Mouse (Mus musculus): ENCODE results near the gene Zfp991. TPM values are rescaled to one million over a fixed set of nuclear protein-coding genes. Genes with fewer than 3 reads are reported as not detected.
"Not testable (repeated sequence)": the region's sequence is repeated elsewhere in the genome, so short reads cannot be mapped to it uniquely, and the experiment has no call there.

Gene Zfp991
- polyA plus RNA-seq, 1 experiment from 2014 or later, result 7.0 TPM

DNA sequence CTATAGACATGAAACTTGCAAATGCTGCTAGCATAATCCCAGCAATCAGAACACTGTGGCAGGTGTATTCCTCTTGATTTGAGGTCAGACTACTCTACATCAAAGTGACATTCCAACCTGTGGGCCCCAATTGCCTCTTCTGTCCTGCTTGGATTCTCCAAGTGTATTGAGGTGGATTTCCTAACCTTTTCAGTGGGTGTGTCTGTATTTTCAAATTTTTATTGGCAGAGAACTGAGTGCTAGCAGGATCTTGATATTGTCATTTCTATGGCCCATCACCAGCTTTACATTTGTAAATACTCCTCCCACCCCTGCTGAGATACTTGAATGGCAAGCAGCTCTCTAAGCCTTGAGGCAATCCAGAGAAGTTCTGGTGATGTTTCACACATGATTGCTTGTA, 3.7 kb upstream of the Zfp991 start:
- not testable (repeated sequence) for H3K36me3 ChIP-seq; H3K27ac ChIP-seq; H3K9ac ChIP-seq; H3K4me3 ChIP-seq; H3K4me1 ChIP-seq; H3K27me3 ChIP-seq; H3K4me2 ChIP-seq (replicated peaks); ATAC-seq (ENCODE audit: low FRiP score)
- peaks cover 17% of the 10 kb centered on the region; the same call in 1 of the 2 replicates for H3K9me3 ChIP-seq (replicated peaks)

DNA sequence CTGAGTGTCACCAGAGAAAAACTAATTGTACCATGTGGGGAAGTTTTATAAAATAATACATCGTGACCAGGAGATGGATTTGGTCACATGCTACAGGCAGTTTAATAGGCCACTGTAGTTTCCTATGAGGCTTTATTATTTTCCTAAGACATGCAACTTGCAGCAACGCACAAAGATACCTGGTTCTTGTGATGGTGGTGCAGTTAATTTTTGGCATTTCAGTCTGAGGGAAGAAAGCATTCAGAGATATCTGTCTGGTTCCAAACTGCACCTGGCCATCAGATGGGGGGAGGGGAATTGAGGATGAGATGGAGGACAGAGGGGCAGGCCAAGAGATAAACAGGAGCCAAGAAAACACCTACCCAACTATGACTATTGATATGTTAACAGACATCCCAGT, 1.8 kb downstream of the Zfp991 start:
- H3K4me1 ChIP-seq; H3K4me3 ChIP-seq; H3K27ac ChIP-seq; H3K9me3 ChIP-seq (replicated peaks); ATAC-seq (ENCODE audit: low FRiP score); H3K9ac ChIP-seq; H3K4me2 ChIP-seq (replicated peaks); H3K27me3 ChIP-seq; H3K36me3 ChIP-seq: not testable (repeated sequence)
- 52% methylated on average over 2 of the region's 2 CpGs for WGBS

DNA sequence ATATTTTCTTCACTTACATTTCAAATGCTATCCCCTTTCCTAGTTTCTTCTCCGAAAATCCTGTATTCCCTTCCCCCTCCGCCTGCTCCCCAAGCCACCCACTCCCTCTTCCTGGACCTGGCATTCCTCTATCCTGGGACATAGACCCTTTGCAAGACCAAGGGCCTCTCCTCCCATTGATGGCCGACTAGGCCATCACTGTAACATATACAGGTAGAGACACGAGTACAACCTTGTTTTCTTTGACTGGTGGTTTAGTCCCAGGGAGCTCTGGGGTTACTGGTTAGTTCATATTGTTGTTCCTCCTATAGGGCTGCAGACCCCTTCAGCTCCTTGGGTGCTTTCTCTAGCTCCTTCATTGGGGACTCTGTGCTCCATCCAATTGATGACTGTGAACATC, 9.9 kb downstream of the Zfp991 start:
- not testable (repeated sequence) for H3K27ac ChIP-seq; H3K36me3 ChIP-seq; H3K4me2 ChIP-seq (replicated peaks); H3K9me3 ChIP-seq (replicated peaks); H3K4me3 ChIP-seq; H3K9ac ChIP-seq; H3K4me1 ChIP-seq; H3K27me3 ChIP-seq
- peak; percentile 75 for ATAC-seq (ENCODE audit: low FRiP score)
- WGBS, result 78% methylated on average over 4 of the region's 4 CpGs

DNA sequence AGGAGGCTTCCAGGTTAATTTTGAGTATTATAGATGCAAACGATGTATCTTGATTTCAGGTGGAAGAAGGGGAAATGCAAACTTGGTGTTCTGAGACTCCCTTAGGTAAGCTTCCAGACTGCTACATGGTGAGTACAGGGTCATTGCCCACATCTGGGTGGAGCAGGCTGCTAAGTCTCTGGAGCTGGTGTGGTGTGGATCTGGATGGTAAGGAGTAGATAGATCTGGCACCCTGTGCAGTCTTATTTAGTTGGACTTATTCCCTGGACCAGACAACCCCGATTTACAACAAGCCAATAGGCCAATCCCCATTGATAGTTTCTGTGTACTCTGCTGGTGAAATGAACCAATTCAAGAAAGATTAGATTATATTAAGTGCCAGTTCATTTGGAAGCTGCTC, 33.4 kb downstream of the Zfp991 start:
- not testable (repeated sequence) for H3K4me2 ChIP-seq (replicated peaks); H3K9me3 ChIP-seq (replicated peaks); H3K4me3 ChIP-seq; H3K9ac ChIP-seq; H3K27ac ChIP-seq; H3K4me1 ChIP-seq; ATAC-seq (ENCODE audit: low FRiP score); H3K36me3 ChIP-seq; H3K27me3 ChIP-seq
- 92% methylated on average over 2 of the region's 2 CpGs for WGBS

DNA sequence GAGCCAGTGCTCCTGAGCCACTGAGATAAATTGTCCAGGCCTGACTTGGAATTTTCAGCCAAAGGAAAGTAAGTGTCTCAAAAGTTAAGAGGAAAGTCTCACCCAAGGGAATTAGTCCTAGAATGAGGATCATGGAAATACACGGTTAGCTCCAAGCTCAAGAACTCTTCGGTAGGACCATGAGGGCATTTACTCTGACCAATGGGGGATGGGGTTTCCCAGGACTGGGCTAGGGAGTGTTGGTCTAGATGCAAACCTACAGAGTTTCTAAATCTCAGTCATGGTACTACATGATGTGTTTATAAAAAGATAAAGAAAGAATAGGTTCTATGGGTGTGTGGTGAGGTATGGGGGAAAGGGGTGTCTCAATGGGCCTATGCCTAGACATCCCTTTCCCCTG, 38.7 kb downstream of the Zfp991 start:
- not testable (repeated sequence) for H3K4me3 ChIP-seq; H3K27me3 ChIP-seq; H3K36me3 ChIP-seq; H3K9me3 ChIP-seq (replicated peaks); H3K4me2 ChIP-seq (replicated peaks); H3K27ac ChIP-seq; ATAC-seq (ENCODE audit: low FRiP score); H3K4me1 ChIP-seq; H3K9ac ChIP-seq
- WGBS, result 97% methylated on average over 2 of the region's 2 CpGs

DNA sequence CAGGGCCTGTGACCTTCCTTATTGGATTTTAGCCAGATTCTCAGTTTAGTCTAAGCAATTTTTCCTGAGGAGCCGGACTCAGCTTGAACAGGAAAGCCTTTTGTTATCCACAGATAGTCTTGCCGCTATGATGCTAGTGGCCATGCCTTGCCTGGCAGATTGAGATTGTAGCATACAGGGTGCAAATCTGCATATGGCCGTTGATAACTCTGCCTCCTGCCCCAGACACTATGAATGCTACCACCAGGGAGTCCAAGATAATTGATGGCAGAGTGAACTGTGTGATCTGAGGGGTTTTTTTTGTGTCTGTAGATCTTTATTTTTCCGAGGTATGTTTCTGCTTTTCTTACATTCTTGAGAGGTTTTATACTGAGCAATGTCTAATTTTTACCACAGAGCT, 39.7 kb downstream of the Zfp991 start:
- 0 out of 2 replicates have a peak, but pooled peaks have one; percentile 39 for ATAC-seq (ENCODE audit: low FRiP score)
- H3K9ac ChIP-seq; H3K27ac ChIP-seq; H3K9me3 ChIP-seq (replicated peaks); H3K36me3 ChIP-seq; H3K27me3 ChIP-seq; H3K4me3 ChIP-seq; H3K4me1 ChIP-seq; H3K4me2 ChIP-seq (replicated peaks): not testable (repeated sequence)
- 70% methylated on average over 1 of the region's 4 CpGs for WGBS

DNA sequence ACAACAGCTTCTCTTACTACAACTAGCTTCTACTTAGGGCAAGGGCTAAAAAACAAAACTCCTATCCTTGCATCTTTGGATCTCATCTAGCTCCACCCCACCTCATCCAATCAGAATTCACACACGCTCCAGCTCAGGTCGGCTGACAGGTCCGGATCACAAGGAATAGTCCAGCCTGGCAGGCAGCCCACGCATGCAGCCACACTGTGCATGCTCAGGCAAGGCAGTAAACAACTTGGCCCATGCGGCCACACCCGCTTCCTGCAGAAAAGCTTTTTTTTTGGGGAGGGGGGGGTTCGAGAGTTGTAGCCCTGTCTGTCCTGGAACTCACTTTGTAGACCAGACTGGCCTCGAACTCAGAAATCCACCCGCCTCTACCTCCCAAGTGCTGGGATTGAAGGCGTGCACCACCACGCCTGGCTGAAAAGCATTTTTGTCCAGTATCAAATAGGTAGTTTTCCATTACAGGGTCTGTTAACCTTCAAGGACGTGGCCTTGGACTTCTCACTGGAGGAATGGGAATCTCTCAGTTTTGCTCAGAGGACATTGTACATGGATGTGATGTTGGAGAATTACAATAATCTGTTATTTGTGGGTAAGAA, 44.5 kb downstream of the Zfp991 start:
- not testable (repeated sequence) for H3K4me2 ChIP-seq (replicated peaks); H3K4me1 ChIP-seq; H3K4me3 ChIP-seq; H3K9ac ChIP-seq; H3K9me3 ChIP-seq (replicated peaks); H3K27me3 ChIP-seq; H3K36me3 ChIP-seq; H3K27ac ChIP-seq
- 91% methylated on average over 10 of the region's 12 CpGs for WGBS
- peak; percentile 73; the same call in 1 of the 2 replicates for ATAC-seq (ENCODE audit: low FRiP score)

DNA sequence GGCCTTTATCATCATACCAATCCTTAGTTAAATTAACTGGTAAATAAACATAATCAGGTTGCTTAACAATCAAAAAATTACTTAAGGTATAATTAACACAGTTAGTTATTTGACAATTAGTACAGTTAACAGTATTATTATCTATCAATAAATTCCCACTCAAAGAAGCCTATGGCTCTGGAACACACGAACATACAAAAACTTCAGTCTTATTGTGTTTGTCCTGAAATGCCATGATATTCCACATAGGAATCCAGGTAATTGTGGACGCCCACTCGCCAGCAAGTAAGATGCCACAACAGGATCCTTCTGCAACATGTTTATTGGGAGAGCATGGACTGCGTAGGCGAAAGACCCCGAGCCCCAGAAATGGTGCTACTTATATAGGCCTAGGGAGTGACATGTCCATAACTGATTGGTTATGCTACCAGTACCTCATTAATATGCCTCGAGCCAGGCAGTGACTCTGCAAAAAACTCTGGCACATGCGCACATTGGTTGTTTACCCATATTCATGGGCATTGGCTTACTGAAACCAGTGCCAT, 49.4 kb downstream of the Zfp991 start:
- 0 out of 2 replicates have a peak, but pooled peaks have one; percentile 52 for ATAC-seq (ENCODE audit: low FRiP score)

DNA sequence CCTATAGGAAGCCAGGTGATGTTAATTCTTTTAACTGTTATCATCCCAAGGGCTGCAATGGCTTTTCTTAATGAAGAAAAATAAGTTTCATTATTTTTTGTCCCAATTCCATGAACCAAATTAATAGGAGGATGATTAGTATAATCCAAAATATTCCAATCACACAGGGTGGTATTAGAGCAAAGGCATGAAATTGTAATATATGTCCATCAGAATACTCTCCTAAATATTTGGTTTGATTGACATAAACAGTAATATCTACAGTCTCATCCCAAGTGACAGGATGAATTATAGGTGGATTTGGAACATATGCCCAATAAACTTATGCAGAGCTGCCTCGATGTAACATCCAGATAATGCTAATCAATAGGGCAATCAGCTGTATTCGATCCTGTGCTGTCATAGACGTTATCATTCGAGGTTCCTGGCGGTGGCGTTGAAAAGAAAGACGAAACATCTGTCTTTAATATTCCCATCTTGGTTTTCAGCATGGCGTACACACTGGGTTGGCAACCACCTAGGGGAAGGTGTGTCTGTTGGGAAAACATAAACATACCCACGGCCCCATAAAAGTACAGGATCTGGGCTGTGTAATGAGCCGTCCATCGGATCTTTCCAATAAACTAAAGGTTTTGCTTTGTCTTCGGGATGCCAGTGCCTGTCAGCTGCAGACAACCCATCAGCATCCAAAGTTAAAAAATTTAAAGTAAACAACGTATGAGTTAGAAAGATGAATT, 50.3 kb downstream of the Zfp991 start:
- not testable (repeated sequence) for H3K4me3 ChIP-seq; H3K27me3 ChIP-seq; H3K36me3 ChIP-seq; H3K9ac ChIP-seq; H3K9me3 ChIP-seq (replicated peaks); H3K27ac ChIP-seq; H3K4me2 ChIP-seq (replicated peaks); H3K4me1 ChIP-seq
- ATAC-seq (ENCODE audit: low FRiP score), result peak; percentile 34; the same call in 1 of the 2 replicates
- no CpG with 5 or more reads among the region's 13 CpGs for WGBS

More for the DNA sequence above, 49.4 kb downstream of the Zfp991 start:
- H3K27me3 ChIP-seq; H3K27ac ChIP-seq; H3K9ac ChIP-seq; H3K4me1 ChIP-seq; H3K36me3 ChIP-seq; H3K4me2 ChIP-seq (replicated peaks); H3K4me3 ChIP-seq; H3K9me3 ChIP-seq (replicated peaks): not testable (repeated sequence)
- WGBS, result 94% methylated on average over 8 of the region's 8 CpGs

DNA sequence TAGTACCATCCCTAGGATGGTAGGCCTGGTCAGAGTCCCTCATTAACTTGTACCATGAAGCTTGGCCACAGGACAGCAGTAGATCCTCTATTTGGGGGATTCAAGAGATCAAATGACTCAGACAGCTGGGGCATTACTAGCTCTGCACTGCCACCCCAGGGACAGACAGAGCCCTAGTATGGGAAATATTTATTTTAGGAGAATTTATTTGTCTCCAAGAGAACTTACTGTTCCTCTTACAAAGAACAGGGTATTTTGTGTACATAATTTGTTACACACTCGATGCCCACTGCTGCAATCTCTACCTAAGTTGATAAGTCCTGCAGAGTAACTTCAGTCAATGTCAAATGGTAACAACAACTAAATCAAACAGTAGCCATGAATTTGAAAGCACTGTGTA, 55.0 kb downstream of the Zfp991 start:
- not testable (repeated sequence) for H3K4me1 ChIP-seq; H3K36me3 ChIP-seq; H3K9ac ChIP-seq; H3K27ac ChIP-seq; H3K27me3 ChIP-seq; H3K9me3 ChIP-seq (replicated peaks); H3K4me3 ChIP-seq; H3K4me2 ChIP-seq (replicated peaks)
- 87% methylated on average over 1 of the region's 1 CpGs for WGBS
- ATAC-seq (ENCODE audit: low FRiP score), result peak; percentile 55

DNA sequence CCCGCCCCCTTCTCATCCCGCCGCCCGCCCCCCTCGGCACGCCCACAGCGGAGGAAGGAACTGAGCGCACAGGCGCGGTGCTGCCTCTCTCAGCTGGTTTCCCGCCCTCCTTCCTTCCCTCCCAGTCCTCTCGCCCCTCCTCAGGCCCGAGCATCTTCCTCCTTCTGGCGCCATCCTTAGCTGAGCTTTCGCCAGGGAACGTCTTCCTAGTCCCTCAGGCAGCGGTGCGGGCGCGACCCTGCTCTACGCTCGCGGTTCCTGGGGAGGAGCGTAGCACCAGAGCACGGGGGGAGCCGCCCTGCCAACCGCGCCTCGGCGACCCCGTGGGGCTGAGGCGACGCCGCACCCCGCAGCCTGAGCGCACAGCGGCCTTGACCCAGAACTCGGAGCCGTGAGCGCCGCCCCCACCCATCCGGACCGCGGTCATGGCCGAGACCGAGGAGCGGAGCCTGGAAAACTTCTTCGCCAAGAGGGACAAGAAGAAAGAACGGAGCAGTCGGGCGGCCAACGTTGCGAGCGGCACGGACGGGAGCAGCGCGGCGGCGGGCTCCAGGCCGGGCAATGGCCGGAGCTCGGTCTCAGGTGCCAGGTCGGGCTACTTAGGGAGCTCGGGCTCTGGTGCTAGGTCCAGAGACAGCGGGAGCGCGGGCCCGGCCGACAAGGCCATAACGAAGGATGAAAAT, 55.6 kb downstream of the Zfp991 start:
- H3K27ac ChIP-seq; H3K9me3 ChIP-seq (replicated peaks); H3K36me3 ChIP-seq; H3K9ac ChIP-seq; H3K4me1 ChIP-seq; H3K4me3 ChIP-seq; H3K27me3 ChIP-seq; H3K4me2 ChIP-seq (replicated peaks): not testable (repeated sequence)
- peak; percentile 75 for ATAC-seq (ENCODE audit: low FRiP score)
- 70% methylated on average over 69 of the region's 71 CpGs for WGBS

DNA sequence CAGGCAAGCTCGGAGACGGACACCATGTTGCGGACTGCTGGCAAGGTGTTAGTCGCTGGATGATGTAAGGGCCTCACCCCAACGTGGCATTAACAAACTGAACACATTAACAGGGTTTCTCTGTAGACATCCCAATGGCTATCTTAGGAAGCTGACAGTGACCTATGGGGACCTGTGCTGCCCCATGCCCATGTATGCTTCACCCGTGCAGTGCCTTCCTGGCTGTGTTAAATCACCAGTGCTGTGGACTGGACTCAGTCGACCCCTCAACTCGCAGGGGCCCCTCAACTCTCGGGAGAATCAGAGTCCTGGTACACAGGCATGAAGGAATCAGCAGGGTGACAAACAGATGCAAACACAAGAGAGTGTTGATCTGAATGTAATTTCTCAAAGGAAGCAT, 63.3 kb downstream of the Zfp991 start:
- not testable (repeated sequence) for ATAC-seq (ENCODE audit: low FRiP score); H3K4me2 ChIP-seq (replicated peaks); H3K4me3 ChIP-seq; H3K27ac ChIP-seq; H3K4me1 ChIP-seq; H3K9ac ChIP-seq; H3K9me3 ChIP-seq (replicated peaks); H3K27me3 ChIP-seq; H3K36me3 ChIP-seq
- 92% methylated on average over 7 of the region's 9 CpGs for whole genome bisulfite sequencing
